Mouse (Mus musculus) heart, postnatal 0 days (tissue): ENCODE measurements around the gene Slc43a2. TPM values are rescaled to one million over a fixed set of nuclear protein-coding genes. Genes with fewer than 3 reads are reported as not detected.

Source experiments
- ATAC-seq: fragments of 200-750 bp; cut with Nextera tagmentation; 2 replicates; pipeline ENCODE4 v1.8.0; 2017; ENCODE audit warnings: low read depth, moderate number of reproducible peaks, moderate library complexity; ENCODE audit not compliant: insufficient read depth
- DNase-seq: peaks from one replicate; pipeline ENCODE4 v3.0.0-alpha.2; 2016; ENCODE audit warnings: low spot score
- H3K27ac ChIP-seq: fragments of 300-500 bp; sonication (generic); 2 replicates; pipeline ENCODE4 v1.5.1; 2014; ENCODE audit warnings: low read depth, mild to moderate bottlenecking
- H3K27me3 ChIP-seq: fragments of 300-500 bp; sonication (generic); 2 replicates; pipeline ENCODE4 v1.6.1; 2014; ENCODE audit warnings: low read length, mixed read lengths; ENCODE audit not compliant: control insufficient read depth, insufficient read depth
- H3K36me3 ChIP-seq: fragments of 300-500 bp; sonication (generic); replicated peaks from 2 replicates; pipeline ENCODE4 v1.6.1; 2014; ENCODE audit warnings: low read length, mixed read lengths; ENCODE audit not compliant: control insufficient read depth, insufficient read depth
- H3K4me1 ChIP-seq: fragments of 300-500 bp; sonication (generic); 2 replicates; pipeline ENCODE4 v1.6.1; 2014; ENCODE audit warnings: antibody characterized with exemption; ENCODE audit not compliant: control insufficient read depth, insufficient read depth
- H3K4me2 ChIP-seq: fragments of 300-500 bp; sonication (generic); 2 replicates; pipeline ENCODE4 v1.6.1; 2014; ENCODE audit warnings: low read depth, mild to moderate bottlenecking, low read length, moderate library complexity
- H3K4me3 ChIP-seq: fragments of 300-500 bp; sonication (generic); 2 replicates; pipeline ENCODE4 v1.5.1; 2014; ENCODE audit warnings: low read depth, low read length
- H3K9ac ChIP-seq: fragments of 300-500 bp; sonication (generic); replicated peaks from 2 replicates; pipeline ENCODE4 v1.6.1; 2014; ENCODE audit warnings: low read depth, low read length, mixed read lengths
- H3K9me3 ChIP-seq: fragments of 300-500 bp; sonication (generic); replicated peaks from 2 replicates; pipeline ENCODE4 v1.6.1; 2016; ENCODE audit warnings: low read length; ENCODE audit not compliant: control insufficient read depth
- CTCF ChIP-seq: IDR thresholded peaks from 2 replicates; pipeline ENCODE4 v1.5.1; 2016; ENCODE audit warnings: antibody characterized with exemption, control low read depth, low read depth
- EP300 ChIP-seq: IDR thresholded peaks from 2 replicates; pipeline ENCODE4 v1.6.1; 2016; ENCODE audit warnings: antibody characterized with exemption, low read depth
- WGBS: fragments of 180-500 bp; shearing (Covaris S2); extraction: QIAGEN DNeasy Blood & Tissue Kit; methylation state at CpG from one replicate; pipeline ENCODE4 v1.1.7; 2014; 5-methylcytosine and 5-hydroxymethylcytosine counted together
- polyA plus RNA-seq: library from polyadenylated mRNA; unstranded; fragments of >200 nt; fragmentation: Nextera tagmentation; extraction: Ambion mirVana; gene quantifications from 2 replicates; pipeline ENCODE4 v1.2.1, GENCODE M21; 2015
- total RNA-seq: library from RNA; depleted of rRNA; stranded (reverse); fragments of >200 nt; gene quantifications from 2 replicates; pipeline ENCODE4 v1.2.3, GENCODE M21; 2014; ENCODE audit warnings: low replicate concordance

Slc43a2 gene
- total and polyA plus RNA-seq, 2 experiments from 2014 or later, result 3.6 to 4.8 TPM

DNA sequence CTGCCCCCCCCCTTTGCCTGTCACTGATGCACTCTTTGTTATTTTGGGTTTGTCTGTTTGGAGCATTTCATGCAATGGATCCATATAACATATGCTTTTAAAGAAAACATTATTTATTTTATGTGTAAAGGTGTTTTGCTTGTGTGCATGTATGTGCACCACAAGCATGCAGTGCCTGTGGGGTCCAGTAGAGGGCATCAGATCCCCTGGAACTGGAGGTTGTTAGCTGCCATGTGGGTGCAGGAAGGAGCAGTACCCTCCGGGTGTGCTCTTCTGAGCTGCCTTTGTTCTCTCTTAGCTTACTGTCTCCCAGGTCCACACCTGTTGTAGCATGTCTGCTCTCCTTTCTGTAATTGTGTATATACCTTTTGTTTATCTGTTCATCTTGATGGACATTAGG, 26.6 kb downstream of the Slc43a2 start:
- Histone ChIP-seq H3K4me3 (no peak overlapping the region), H3K27me3 (no peaks in the 10 kb centered on the region), H3K4me1 (no peaks in the 10 kb centered on the region), H3K27ac (no peak overlapping the region), H3K36me3 (no peaks in the 10 kb centered on the region), H3K9ac (no peak overlapping the region), H3K9me3 (no peaks in the 10 kb centered on the region), H3K4me2 (no peak overlapping the region)
- TF ChIP-seq EP300 (no peak), CTCF (peak; percentile 12; the same call in 1 of the 2 replicates)
- 76% methylated on average over 1 of the region's 1 CpGs for WGBS
- DNase-seq, result no peak
- no peak for ATAC-seq

DNA sequence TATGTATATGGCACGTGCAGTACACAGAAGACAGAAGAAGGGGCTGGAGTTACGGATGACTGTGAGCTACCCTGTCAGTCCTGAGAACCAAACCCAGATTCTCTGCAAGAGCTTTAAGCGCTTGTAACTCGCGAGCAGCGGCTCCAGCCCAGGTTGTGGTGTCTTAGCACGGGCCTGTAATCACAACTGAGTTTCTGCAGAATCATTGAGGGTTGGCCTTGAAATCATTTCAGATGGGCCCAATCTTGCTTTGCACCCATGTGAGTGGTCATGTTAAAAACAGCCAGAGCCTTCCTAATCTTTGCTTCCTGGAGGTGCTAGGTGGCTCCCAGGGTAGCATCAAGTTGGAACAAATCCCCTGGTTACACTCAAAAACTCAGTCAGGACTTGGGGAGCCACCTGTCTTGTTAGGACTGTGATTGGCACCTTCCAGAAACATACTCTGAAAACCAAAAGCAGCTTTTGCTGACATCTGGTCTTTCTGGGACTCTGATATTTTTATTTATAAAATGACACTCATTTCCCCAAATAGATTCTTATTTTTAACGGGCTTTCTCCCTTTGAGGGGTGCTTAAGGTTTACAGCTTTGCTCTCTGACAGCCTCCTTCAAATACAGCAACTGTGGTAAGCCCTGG, 28.5 kb downstream of the Slc43a2 start:
- no peaks in the 10 kb centered on the region for H3K36me3 ChIP-seq
- H3K4me3 ChIP-seq, result no peak overlapping the region
- H3K27ac ChIP-seq, result peak overlapping the region; percentile 31; the same call in 1 of the 2 replicates
- H3K9me3 ChIP-seq, result no peaks in the 10 kb centered on the region
- H3K9ac ChIP-seq, result no peak overlapping the region
- DNase-seq, result no peak
- H3K4me2 ChIP-seq, result no peak overlapping the region
- 0 out of 2 replicates have a peak, but pooled peaks cover 8% of the 10 kb centered on the region for H3K4me1 ChIP-seq
- WGBS, result 86% methylated on average over 8 of the region's 8 CpGs
- no peaks in the 10 kb centered on the region for H3K27me3 ChIP-seq
- no peak for ATAC-seq
- TF ChIP-seq EP300 (no peak), CTCF (no peak)

GRCm38 (mm10) chr11:75560530-75561409, 29.3 kb downstream of the Slc43a2 start:
- Histone ChIP-seq H3K27ac (peak overlapping the region; percentile 31; the same call in 1 of the 2 replicates), H3K36me3 (no peaks in the 10 kb centered on the region), H3K4me3 (no peak overlapping the region), H3K27me3 (no peaks in the 10 kb centered on the region), H3K9ac (no peak overlapping the region), H3K4me2 (no peak overlapping the region), H3K9me3 (no peaks in the 10 kb centered on the region), H3K4me1 (0 out of 2 replicates have a peak, but pooled peaks cover 8% of the 10 kb centered on the region)
- no peak for DNase-seq
- TF ChIP-seq EP300, result no peak
- TF ChIP-seq CTCF, result no peak
- ATAC-seq, result no peak
- 78% methylated on average over 14 of the region's 14 CpGs for WGBS

GRCm38 (mm10) chr11:75561410-75561791, 29.9 kb downstream of the Slc43a2 start:
- 84% methylated on average over 5 of the region's 5 CpGs for WGBS
- Histone ChIP-seq H3K36me3 (no peaks in the 10 kb centered on the region), H3K27ac (no peak overlapping the region; the same call in 1 of the 2 replicates), H3K9ac (no peak overlapping the region), H3K4me1 (peaks cover 8% of the 10 kb centered on the region; the same call in 1 of the 2 replicates), H3K27me3 (no peaks in the 10 kb centered on the region), H3K4me3 (no peak overlapping the region), H3K4me2 (no peak overlapping the region), H3K9me3 (no peaks in the 10 kb centered on the region)
- ATAC-seq (no peak), DNase-seq (no peak)
- TF ChIP-seq EP300 (no peak), CTCF (no peak)

DNA sequence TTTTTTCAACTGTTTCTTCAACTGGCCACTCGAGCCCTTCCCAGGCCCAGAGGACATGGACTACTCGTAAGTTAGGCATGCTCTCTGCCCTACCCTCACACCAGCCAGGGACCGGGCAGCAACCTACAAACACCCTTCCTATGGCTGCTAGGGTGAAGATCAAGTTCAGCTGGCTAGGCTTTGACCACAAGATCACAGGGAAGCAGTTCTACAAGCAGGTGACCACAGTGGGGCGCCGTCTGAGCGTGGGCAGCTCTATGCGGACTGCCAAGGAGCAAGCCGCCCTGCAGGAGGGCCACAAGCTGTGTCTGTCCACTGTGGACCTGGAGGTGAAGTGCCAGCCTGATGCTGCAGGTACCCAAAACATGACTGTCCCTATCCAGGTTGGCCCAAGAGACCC, 31.3 kb downstream of the Slc43a2 start:
- no peak for DNase-seq
- Histone ChIP-seq H3K4me3 (no peak overlapping the region), H3K9ac (no peak overlapping the region), H3K4me1 (peaks cover 21% of the 10 kb centered on the region), H3K36me3 (no peaks in the 10 kb centered on the region), H3K27me3 (no peaks in the 10 kb centered on the region), H3K9me3 (no peaks in the 10 kb centered on the region), H3K27ac (no peak overlapping the region), H3K4me2 (no peak overlapping the region)
- 91% methylated on average over 8 of the region's 8 CpGs for WGBS
- no peak for ATAC-seq
- TF ChIP-seq EP300 (no peak), CTCF (no peak)
